Mouse (Mus musculus) midbrain, postnatal 0 days (tissue): ENCODE measurements around the gene Glp2r. TPM values are rescaled to one million over a fixed set of nuclear protein-coding genes. Genes with fewer than 3 reads are reported as not detected.

Experiments
- ATAC-seq: fragments of 200-750 bp; cut with Nextera tagmentation; 2 replicates; pipeline ENCODE4 v1.8.0; 2017; ENCODE audit warnings: moderate number of reproducible peaks, mild to moderate bottlenecking, moderate TSS enrichment, moderate library complexity; ENCODE audit not compliant: low FRiP score
- DNase-seq: peaks from one replicate; pipeline ENCODE4 v3.0.0-alpha.2; 2015; ENCODE audit warnings: low spot score
- H3K27ac ChIP-seq: fragments of 300-500 bp; sonication (generic); 2 replicates; pipeline ENCODE4 v1.5.1; 2014; ENCODE audit warnings: low read depth, mild to moderate bottlenecking, low read length, mixed read lengths
- H3K27me3 ChIP-seq: fragments of 300-500 bp; sonication (generic); 2 replicates; pipeline ENCODE4 v1.6.1; 2014; ENCODE audit warnings: low read length, control low read depth, mixed read lengths; ENCODE audit not compliant: insufficient read depth
- H3K36me3 ChIP-seq: fragments of 300-500 bp; sonication (generic); 2 replicates; pipeline ENCODE4 v1.6.1; 2014; ENCODE audit warnings: low read length, control low read depth, mixed read lengths; ENCODE audit not compliant: insufficient read depth
- H3K4me1 ChIP-seq: fragments of 300-500 bp; sonication (generic); 2 replicates; pipeline ENCODE4 v1.6.1; 2014; ENCODE audit warnings: mild to moderate bottlenecking, control low read depth, antibody characterized with exemption, low read length, mixed read lengths; ENCODE audit not compliant: insufficient read depth
- H3K4me2 ChIP-seq: fragments of 300-500 bp; sonication (generic); 2 replicates; pipeline ENCODE4 v1.6.1; 2014; ENCODE audit warnings: low read depth, mild to moderate bottlenecking, low read length, mixed read lengths; ENCODE audit not compliant: poor library complexity, severe bottlenecking
- H3K4me3 ChIP-seq: fragments of 300-500 bp; sonication (generic); 2 replicates; pipeline ENCODE4 v1.5.1; 2014; ENCODE audit warnings: low read depth, mild to moderate bottlenecking, low read length, moderate library complexity
- H3K9ac ChIP-seq: fragments of 300-500 bp; sonication (generic); replicated peaks from 2 replicates; pipeline ENCODE4 v1.6.1; 2014; ENCODE audit warnings: mild to moderate bottlenecking, low read length, moderate library complexity, mixed read lengths; ENCODE audit not compliant: poor library complexity, severe bottlenecking
- H3K9me3 ChIP-seq: fragments of 300-500 bp; sonication (generic); 2 replicates; pipeline ENCODE4 v1.6.1; 2016; ENCODE audit warnings: low read length, control low read depth
- CTCF ChIP-seq: IDR thresholded peaks from 2 replicates; pipeline ENCODE4 v1.5.1; 2016; ENCODE audit warnings: antibody characterized with exemption, mild to moderate bottlenecking
- WGBS: fragments of 180-500 bp; shearing (Covaris S2); extraction: QIAGEN DNeasy Blood & Tissue Kit; methylation state at CpG from one replicate; pipeline ENCODE4 v1.1.7; 2014; 5-methylcytosine and 5-hydroxymethylcytosine counted together
- polyA plus RNA-seq: library from polyadenylated mRNA; unstranded; fragments of >200 nt; fragmentation: Nextera tagmentation; extraction: Ambion mirVana; gene quantifications from 2 replicates; pipeline ENCODE4 v1.2.1, GENCODE M21; 2015
- total RNA-seq: library from RNA; depleted of rRNA; stranded (reverse); fragments of >200 nt; gene quantifications from 2 replicates; pipeline ENCODE4 v1.2.3, GENCODE M21; 2014

The Glp2r gene
- total and polyA plus RNA-seq, 2 experiments from 2014 or later: 0.07 to 0.11 TPM

GRCm38 (mm10) chr11:67670031-67670430, 100.9 kb downstream of the Glp2r start:
- Histone ChIP-seq H3K9me3 (no peaks in the 10 kb centered on the region), H3K27me3 (no peaks in the 10 kb centered on the region), H3K4me1 (no peaks in the 10 kb centered on the region), H3K36me3 (0 out of 2 replicates have a peak, but pooled peaks cover 4% of the 10 kb centered on the region), H3K4me3 (no peak overlapping the region), H3K27ac (no peak overlapping the region), H3K9ac (no peak overlapping the region), H3K4me2 (no peak overlapping the region)
- ATAC-seq (no peak), DNase-seq (no peak)
- no peak for TF ChIP-seq CTCF
- WGBS: 97% methylated on average over 6 of the region's 6 CpGs

GRCm38 (mm10) chr11:67668460-67669007, 102.4 kb downstream of the Glp2r start:
- ATAC-seq (no peak), DNase-seq (no peak)
- 88% methylated on average over 3 of the region's 3 CpGs for WGBS
- Histone ChIP-seq H3K27me3 (no peaks in the 10 kb centered on the region), H3K9me3 (no peaks in the 10 kb centered on the region), H3K36me3 (0 out of 2 replicates have a peak, but pooled peaks cover 4% of the 10 kb centered on the region), H3K4me2 (no peak overlapping the region), H3K27ac (no peak overlapping the region), H3K9ac (no peak overlapping the region), H3K4me1 (no peaks in the 10 kb centered on the region), H3K4me3 (no peak overlapping the region)
- TF ChIP-seq CTCF: no peak

GRCm38 (mm10) chr11:67667531-67668332, 103.2 kb downstream of the Glp2r start:
- Histone ChIP-seq H3K27me3 (no peaks in the 10 kb centered on the region), H3K4me1 (no peaks in the 10 kb centered on the region), H3K4me2 (no peak overlapping the region), H3K9me3 (no peaks in the 10 kb centered on the region), H3K4me3 (no peak overlapping the region), H3K27ac (no peak overlapping the region), H3K9ac (no peak overlapping the region), H3K36me3 (0 out of 2 replicates have a peak, but pooled peaks cover 4% of the 10 kb centered on the region)
- ATAC-seq: no peak
- 75% methylated on average over 13 of the region's 13 CpGs for WGBS
- no peak for TF ChIP-seq CTCF
- peak; percentile 60 for DNase-seq

GRCm38 (mm10) chr11:67666129-67666528, 104.8 kb downstream of the Glp2r start:
- no peak overlapping the region for H3K27ac ChIP-seq

GRCm38 (mm10) chr11:67664918-67665317, 106.0 kb downstream of the Glp2r start:
- TF ChIP-seq CTCF: no peak
- WGBS: 84% methylated on average over 6 of the region's 6 CpGs
- no peak for DNase-seq
- Histone ChIP-seq H3K9ac (no peak overlapping the region), H3K9me3 (no peaks in the 10 kb centered on the region), H3K4me3 (no peak overlapping the region), H3K27me3 (no peaks in the 10 kb centered on the region), H3K27ac (no peak overlapping the region), H3K4me2 (no peak overlapping the region), H3K4me1 (no peaks in the 10 kb centered on the region), H3K36me3 (peaks cover 16% of the 10 kb centered on the region)
- no peak for ATAC-seq

More at GRCm38 (mm10) chr11:67666129-67666528, 104.8 kb downstream of the Glp2r start:
- no peak overlapping the region for H3K9ac ChIP-seq
- no peak for ATAC-seq
- peaks cover 13% of the 10 kb centered on the region for H3K36me3 ChIP-seq
- no peaks in the 10 kb centered on the region for H3K9me3 ChIP-seq
- H3K4me2 ChIP-seq: no peak overlapping the region
- H3K27me3 ChIP-seq: no peaks in the 10 kb centered on the region
- no peak for DNase-seq
- no peak overlapping the region for H3K4me3 ChIP-seq
- no peak for TF ChIP-seq CTCF
- H3K4me1 ChIP-seq: no peaks in the 10 kb centered on the region
- 82% methylated on average over 5 of the region's 5 CpGs for WGBS

GRCm38 (mm10) chr11:67664261-67664660, 106.7 kb downstream of the Glp2r start:
- Histone ChIP-seq H3K9ac (no peak overlapping the region), H3K4me2 (no peak overlapping the region), H3K36me3 (peaks cover 16% of the 10 kb centered on the region), H3K27ac (no peak overlapping the region), H3K4me1 (no peaks in the 10 kb centered on the region), H3K27me3 (no peaks in the 10 kb centered on the region), H3K9me3 (no peaks in the 10 kb centered on the region), H3K4me3 (no peak overlapping the region)
- TF ChIP-seq CTCF: no peak
- ATAC-seq: no peak
- 95% methylated on average over 3 of the region's 3 CpGs for WGBS
- no peak for DNase-seq
